Mouse (Mus musculus) frontal cortex, postnatal 10 days (tissue): ENCODE measurements around the gene Lce3b.

Source experiments
- DNase-seq, 2 experiments: peaks; one replicate each; pipeline ENCODE4 v3.0.0; 2022; ENCODE audit warnings: low spot score in 2 of 2, mixed read lengths in 1 of 2

Gene Lce3b

GRCm38 (mm10) chr3:92932679-92933078 is at the start of gene Lce3b:
Lce3b (plus strand) TSS chr3:92932979.
- DNase-seq, result no peak

DNA sequence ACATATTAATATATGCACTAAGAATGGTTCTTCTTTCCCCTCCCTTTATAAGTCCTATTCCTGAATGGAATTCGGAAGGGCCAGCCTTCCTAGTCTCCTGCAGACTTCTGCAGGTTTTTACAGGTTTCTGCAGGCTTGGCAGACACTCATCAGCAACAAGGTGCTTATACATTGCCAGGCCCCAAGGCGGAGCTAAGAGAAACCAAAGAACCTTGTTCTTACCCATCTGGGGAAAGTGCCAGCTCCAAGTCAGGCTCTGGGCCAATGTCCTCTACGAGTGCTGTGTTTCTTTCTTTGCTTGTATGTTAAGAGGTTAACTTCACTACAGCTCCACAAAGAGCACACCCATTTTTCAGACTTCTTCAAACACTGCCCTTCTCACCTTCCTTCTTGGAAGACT is 38.7 kb upstream of the Lce3b start:
- no peak for DNase-seq

DNA sequence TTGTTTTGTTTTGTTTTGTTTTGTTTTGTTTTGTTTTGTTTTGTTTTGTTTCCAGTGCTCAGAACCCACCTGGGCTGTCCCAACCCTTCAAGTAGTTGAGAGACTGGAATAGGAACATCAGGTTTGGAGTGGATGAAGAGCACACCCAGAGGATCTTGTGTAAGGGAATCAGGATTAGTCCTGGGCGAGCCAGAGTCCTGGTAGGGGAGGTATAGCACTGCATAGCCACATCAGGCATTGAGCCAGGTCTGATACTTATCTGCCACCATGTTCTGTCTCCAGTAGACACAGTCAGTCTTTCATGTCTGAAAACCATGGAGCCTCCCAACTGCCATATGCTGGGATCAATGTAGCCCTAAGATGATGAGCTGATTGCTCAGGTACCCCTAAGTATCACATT is 38.3 kb upstream of the Lce3b start:
- DNase-seq, result no peak

- DNase-seq, result peak in 1 of 2 experiments; percentile 17
These were observed 29.8 kb upstream of the Lce3b start for GRCm38 (mm10) chr3:92902992-92903391.

DNA sequence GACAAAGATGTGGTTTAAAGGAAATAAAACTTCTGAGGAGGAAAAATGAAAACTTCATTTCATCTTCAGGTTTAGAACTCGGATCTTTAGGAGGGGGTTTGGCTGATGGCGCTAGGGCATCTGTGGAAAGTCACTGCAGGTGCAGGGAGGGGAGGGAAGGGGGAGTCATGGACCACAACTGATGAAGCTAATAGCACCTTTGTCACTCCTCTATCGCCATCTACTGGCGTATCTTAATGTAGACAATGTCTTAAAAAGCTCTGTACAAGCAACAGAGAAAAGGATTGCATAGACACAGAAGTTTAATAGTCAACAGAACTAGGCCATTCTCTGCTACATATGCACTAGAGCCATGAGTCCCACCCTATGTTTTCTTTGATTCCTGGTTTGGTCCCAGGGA is 29.1 kb upstream of the Lce3b start:
- DNase-seq, result no peak

DNA sequence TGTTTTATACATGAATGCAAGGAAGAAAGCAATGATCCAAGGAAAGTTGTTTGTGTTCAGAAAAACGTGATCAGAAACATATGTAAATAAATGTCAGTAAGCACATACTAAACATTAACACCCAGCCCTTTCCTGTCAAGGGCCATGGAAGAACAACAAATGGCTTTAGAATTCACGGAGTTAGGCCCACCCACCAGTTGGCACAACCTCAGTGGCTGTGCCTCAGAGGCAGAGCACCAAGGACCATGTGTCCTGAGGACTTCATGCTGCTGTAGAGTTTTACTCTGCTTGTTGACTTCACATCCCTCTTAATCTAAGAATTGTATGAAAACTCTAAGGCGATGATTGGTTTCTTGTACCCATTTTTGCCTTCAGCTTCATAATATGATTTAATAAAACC is 27.6 kb upstream of the Lce3b start:
- no peak for DNase-seq

GRCm38 (mm10) chr3:92907571-92907970 is 25.2 kb upstream of the Lce3b start:
- no peak for DNase-seq

DNA sequence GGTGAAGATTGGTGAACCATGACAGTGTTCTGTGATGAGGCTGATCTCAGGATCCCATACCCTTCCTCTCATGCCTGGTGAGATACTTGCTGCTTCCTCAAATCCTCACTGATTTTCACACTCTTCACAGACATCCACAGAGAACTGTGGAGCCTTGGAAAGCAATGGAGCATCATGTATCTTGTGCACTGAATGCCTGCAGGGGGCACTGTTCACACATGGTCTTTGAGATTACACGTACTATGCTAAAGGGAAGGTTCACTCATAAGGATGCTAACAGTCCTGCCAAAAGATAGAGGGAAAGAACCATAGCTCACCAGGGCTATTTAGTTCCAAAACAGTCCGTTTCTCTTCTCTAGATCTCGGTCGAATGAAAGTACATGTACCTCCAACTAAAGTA is 12.4 kb upstream of the Lce3b start:
- DNase-seq, result no peak

DNA sequence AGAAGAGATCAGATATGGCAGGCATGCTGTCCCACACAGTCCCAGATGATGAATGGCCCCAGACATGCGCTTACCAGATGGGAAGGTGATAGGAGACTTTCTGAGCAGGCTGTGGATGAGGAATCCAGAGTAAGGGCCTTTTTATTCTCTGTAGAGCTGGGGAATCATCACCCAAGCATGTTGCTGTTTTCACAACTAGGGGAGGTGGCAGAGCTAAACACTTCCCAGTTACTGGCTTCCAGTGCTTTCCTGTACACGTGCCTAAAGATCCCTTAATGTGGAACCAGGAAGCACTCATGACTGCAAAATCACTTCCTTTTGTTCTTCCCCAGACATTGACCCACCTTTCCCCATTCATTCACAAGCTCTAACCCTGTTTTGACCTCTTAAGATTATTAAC is 6.6 kb upstream of the Lce3b start, which contains the start of gene Lce3a:
TSS of gene Lce3a (minus strand) at position 101 of the 400 bp plus-strand sequence.
- no peak for DNase-seq

GRCm38 (mm10) chr3:92944186-92944585 is 11.4 kb downstream of the Lce3b start, which contains the start of gene Lce3c:
Lce3c (plus strand) TSS chr3:92944486.
- DNase-seq, result no peak

GRCm38 (mm10) chr3:92957090-92957489 is 24.3 kb downstream of the Lce3b start, which contains the start of gene Lce3d:
Lce3d (plus strand) TSS chr3:92957390.
- DNase-seq, result no peak

GRCm38 (mm10) chr3:92966761-92967160 is 34.0 kb downstream of the Lce3b start, which contains the start of gene Lce3e:
Lce3e (plus strand) TSS chr3:92967061.
- DNase-seq, result no peak

GRCm38 (mm10) chr3:92978484-92978883 is 45.7 kb downstream of the Lce3b start:
- DNase-seq, result no peak
